Mouse (Mus musculus): ENCODE measurements around the gene Ssc4d.

The Ssc4d gene

GRCm38 (mm10) chr5:135934481-135935175 is 39.7 kb downstream of the Ssc4d start, which contains the start of gene Ywhag:
Gene Ywhag, minus strand, starts transcription at chr5:135934616.
- CTCF ChIA-PET, result interaction anchor here (0.5 to 1.7 kb wide), 23 partner anchors 13 to 772 kb away, joined by 3 to 19 read pairs (median 5); partner anchors contain the start of gene Sh2b2 (in 1 of the 4)
- POLR2A ChIA-PET, result interaction anchor here (0.5 to 3.3 kb wide), 131 partner anchors 8 to 1852 kb away, joined by 3 to 221 read pairs (median 5); partner anchors contain the start of genes Hspb1 (in 3 of the 4), Mdh2 (in 3 of the 4), Styxl1 (in 3 of the 4) and Dtx2 (in 2 of the 4)

- CTCF ChIA-PET, result interaction anchor here in 3 of 4 experiments (0.6 to 1.7 kb wide), 11 partner anchors 13 to 773 kb away, joined by 3 to 19 read pairs (median 7); no protein-coding TSS in a partner anchor
- POLR2A ChIA-PET, result interaction anchor here (0.6 to 3.3 kb wide), 96 partner anchors 9 to 1712 kb away, joined by 3 to 221 read pairs (median 6); partner anchors contain the start of genes Hspb1 (in 3 of the 4), Dtx2 (in 2 of the 4), Mdh2 (in 2 of the 4) and Styxl1 (in 2 of the 4)
Observed at GRCm38 (mm10) chr5:135933900-135934441, 40.4 kb downstream of the Ssc4d start.

GRCm38 (mm10) chr5:135933222-135933899 is 41.0 kb downstream of the Ssc4d start:
- POLR2A ChIA-PET, result interaction anchor here in 2 of 4 experiments (2.4 to 35.7 kb wide), 6 partner anchors 12 to 31 kb away, joined by 9 to 1106 read pairs (median 78); partner anchors contain the start of gene Hspb1 (in 1 of the 2)
- CTCF ChIA-PET, result no interaction called here

GRCm38 (mm10) chr5:135932359-135932758 is 42.0 kb downstream of the Ssc4d start:
- ChIA-PET CTCF (interaction anchor here in 1 of 4 experiments (0.9 kb wide), 1 partner anchor 14 kb away, joined by 3 read pairs; no protein-coding TSS in a partner anchor), POLR2A (interaction anchor here (1.0 to 35.7 kb wide), 22 partner anchors 9 to 45 kb away, joined by 3 to 1106 read pairs (median 9); partner anchors contain the start of genes Hspb1 (in 2 of the 4) and Ssc4d (in 1 of the 4))

- ChIA-PET CTCF (interaction anchor here in 3 of 4 experiments (0.5 to 1.4 kb wide), 3 partner anchors 13 to 92 kb away, joined by 3 to 4 read pairs (median 3); no protein-coding TSS in a partner anchor), POLR2A (interaction anchor here (0.5 to 35.7 kb wide), 33 partner anchors 8 to 314 kb away, joined by 3 to 1106 read pairs (median 4); partner anchors contain the start of genes Hspb1 (in 2 of the 4), Rasa4 (in 1 of the 4) and Ssc4d (in 1 of the 4))
Observed at GRCm38 (mm10) chr5:135931526-135931925, 42.8 kb downstream of the Ssc4d start.

GRCm38 (mm10) chr5:135929685-135930424 is 44.5 kb downstream of the Ssc4d start:
- CTCF ChIA-PET, result interaction anchor here (0.6 to 1.8 kb wide), 13 partner anchors 10 to 1191 kb away, joined by 3 to 8 read pairs (median 4); no protein-coding TSS in a partner anchor
- POLR2A ChIA-PET, result interaction anchor here (0.6 to 35.7 kb wide), 40 partner anchors 8 to 451 kb away, joined by 3 to 1106 read pairs (median 5); partner anchors contain the start of genes Hspb1 (in 2 of the 4) and Ssc4d (in 1 of the 4)

- CTCF ChIA-PET, result interaction anchor here (0.6 to 1.9 kb wide), 6 partner anchors 20 to 217 kb away, joined by 3 to 7 read pairs (median 5); no protein-coding TSS in a partner anchor
- POLR2A ChIA-PET, result interaction anchor here (0.6 to 39.6 kb wide), 19 partner anchors 8 to 660 kb away, joined by 3 to 1106 read pairs (median 8); partner anchors contain the start of genes Ywhag (in 2 of the 4) and Hspb1 (in 1 of the 4)
Observed at GRCm38 (mm10) chr5:135923901-135924300, 50.4 kb downstream of the Ssc4d start.

GRCm38 (mm10) chr5:135919902-135920301 is 54.4 kb downstream of the Ssc4d start:
- CTCF ChIA-PET, result interaction anchor here (0.6 to 3.9 kb wide), 19 partner anchors 10 to 399 kb away, joined by 3 to 18 read pairs (median 3); partner anchors contain the start of gene Zp3 (in 1 of the 4)
- POLR2A ChIA-PET, result interaction anchor here (0.6 to 39.6 kb wide), 31 partner anchors 5 to 864 kb away, joined by 3 to 1106 read pairs (median 7); partner anchors contain the start of genes Ywhag (in 3 of the 4), Hspb1 (in 2 of the 4) and Ssc4d (in 1 of the 4)

GRCm38 (mm10) chr5:135918593-135918992 is 55.7 kb downstream of the Ssc4d start:
- ChIA-PET CTCF (interaction anchor here (0.5 to 3.9 kb wide), 34 partner anchors 9 to 330 kb away, joined by 3 to 18 read pairs (median 4); partner anchors contain the start of gene Ywhag (in 1 of the 4)), POLR2A (interaction anchor here (0.6 to 39.6 kb wide), 38 partner anchors 3 to 253 kb away, joined by 3 to 1106 read pairs (median 6); partner anchors contain the start of genes Ywhag (in 3 of the 4) and Hspb1 (in 2 of the 4))

GRCm38 (mm10) chr5:135918059-135918437 is 56.3 kb downstream of the Ssc4d start:
- POLR2A ChIA-PET, result interaction anchor here (0.6 to 39.6 kb wide), 31 partner anchors 3 to 49 kb away, joined by 3 to 1106 read pairs (median 8); partner anchors contain the start of genes Ywhag (in 3 of the 4) and Hspb1 (in 1 of the 4)
- CTCF ChIA-PET, result interaction anchor here (0.5 to 3.9 kb wide), 30 partner anchors 9 to 358 kb away, joined by 3 to 18 read pairs (median 5); partner anchors contain the start of gene Ywhag (in 1 of the 4)

- ChIA-PET POLR2A (interaction anchor here (0.6 to 39.6 kb wide), 28 partner anchors 2 to 1481 kb away, joined by 3 to 1106 read pairs (median 8); partner anchors contain the start of genes Ywhag (in 3 of the 4) and Hspb1 (in 2 of the 4)), CTCF (interaction anchor here (0.5 to 3.9 kb wide), 21 partner anchors 8 to 359 kb away, joined by 3 to 18 read pairs (median 6); no protein-coding TSS in a partner anchor)
Observed at GRCm38 (mm10) chr5:135917327-135918058, 56.8 kb downstream of the Ssc4d start.

- ChIA-PET CTCF (interaction anchor here in 1 of 4 experiments (0.7 to 2.8 kb wide), 3 partner anchors 13 to 78 kb away, joined by 3 to 16 read pairs (median 4); no protein-coding TSS in a partner anchor), POLR2A (interaction anchor here (0.7 to 39.6 kb wide), 13 partner anchors 1 to 57 kb away, joined by 3 to 1106 read pairs (median 6); partner anchors contain the start of genes Hspb1 (in 2 of the 4) and Ywhag (in 2 of the 4))
Observed at GRCm38 (mm10) chr5:135916601-135917000, 57.7 kb downstream of the Ssc4d start.

- CTCF ChIA-PET, result interaction anchor here in 1 of 4 experiments (0.7 kb wide), 1 partner anchor 78 kb away, joined by 4 read pairs; no protein-coding TSS in a partner anchor
- POLR2A ChIA-PET, result interaction anchor here (0.5 to 39.6 kb wide), 9 partner anchors 1 to 57 kb away, joined by 3 to 1106 read pairs (median 4); partner anchors contain the start of genes Hspb1 (in 1 of the 4) and Ywhag (in 1 of the 4)
Observed at GRCm38 (mm10) chr5:135916051-135916565, 58.2 kb downstream of the Ssc4d start.

- POLR2A ChIA-PET, result interaction anchor here in 3 of 4 experiments (0.5 to 39.6 kb wide), 27 partner anchors 1 to 1138 kb away, joined by 3 to 1106 read pairs (median 5); partner anchors contain the start of genes Ywhag (in 2 of the 3), Hspb1 (in 1 of the 3) and Polr2j (in 1 of the 3)
- CTCF ChIA-PET, result interaction anchor here (0.6 to 2.8 kb wide), 15 partner anchors 11 to 337 kb away, joined by 3 to 15 read pairs (median 3); no protein-coding TSS in a partner anchor
Observed at GRCm38 (mm10) chr5:135914156-135914555, 60.2 kb downstream of the Ssc4d start.

GRCm38 (mm10) chr5:135913201-135913600 is 61.1 kb downstream of the Ssc4d start:
- ChIA-PET CTCF (interaction anchor here in 2 of 4 experiments (0.6 to 2.8 kb wide), 7 partner anchors 10 to 1422 kb away, joined by 3 to 15 read pairs (median 4); no protein-coding TSS in a partner anchor), POLR2A (interaction anchor here in 3 of 4 experiments (0.6 to 39.6 kb wide), 9 partner anchors 2 to 420 kb away, joined by 3 to 1106 read pairs (median 7); partner anchors contain the start of genes Ywhag (in 2 of the 3) and Hspb1 (in 1 of the 3))
